Mouse (Mus musculus): ENCODE results near the gene Uchl4.
"Not testable (repeated sequence)": the region's sequence is repeated elsewhere in the genome, so short reads cannot be mapped to it uniquely, and the experiment has no call there.

Gene Uchl4

DNA sequence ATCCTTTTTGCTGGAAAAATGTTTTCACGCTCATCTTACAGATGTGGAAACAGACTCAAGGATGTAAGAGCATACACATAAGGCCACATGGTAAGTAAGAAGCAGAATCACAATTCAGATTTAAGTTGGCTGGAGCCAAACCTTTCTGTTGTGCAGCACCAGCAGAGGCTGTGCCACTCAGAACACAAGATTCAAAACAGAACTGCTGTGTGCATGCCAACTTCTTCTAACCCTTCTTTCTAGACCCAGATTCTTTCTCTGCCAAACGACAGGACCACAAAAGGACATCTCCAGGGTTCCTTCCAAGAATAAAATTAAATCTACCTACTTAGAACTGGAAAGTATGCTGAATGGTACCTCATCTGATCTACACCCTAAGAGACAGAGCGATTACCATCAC, 3.3 kb upstream of the Uchl4 start:
- DNase-seq, result no peak

DNA sequence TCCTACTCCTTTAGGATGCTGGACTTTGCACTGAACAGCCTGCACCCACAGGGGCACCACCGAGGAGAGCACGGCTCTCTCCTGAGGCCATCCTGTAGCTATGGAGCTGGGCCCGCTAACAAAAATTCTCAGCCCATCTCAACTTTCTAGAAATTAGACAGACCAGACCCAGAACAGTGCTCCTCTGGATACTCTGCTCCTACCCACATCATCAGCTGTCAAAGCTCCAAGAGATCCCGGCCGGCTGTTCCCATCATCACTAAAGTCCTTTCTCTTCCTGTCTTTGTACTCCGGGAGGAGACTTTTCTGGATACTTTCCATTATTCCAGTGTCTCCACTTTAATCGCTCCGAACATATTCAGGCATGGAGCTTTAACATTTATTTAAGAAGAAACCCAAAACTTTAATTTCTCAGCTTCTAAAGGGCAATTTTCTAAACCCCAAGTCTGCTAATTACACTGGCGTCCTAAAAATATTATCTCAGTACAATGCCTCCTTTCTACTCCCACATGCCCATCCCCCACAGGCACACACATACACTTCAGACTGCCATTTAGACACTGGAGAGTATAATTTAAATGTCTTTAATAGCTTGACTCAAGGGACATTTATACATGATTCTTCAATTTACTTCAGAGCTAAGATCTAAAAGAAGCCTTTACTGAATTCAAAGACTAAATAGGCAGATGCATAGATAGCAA, 2.6 kb upstream of the Uchl4 start:
- no peak for DNase-seq

DNA sequence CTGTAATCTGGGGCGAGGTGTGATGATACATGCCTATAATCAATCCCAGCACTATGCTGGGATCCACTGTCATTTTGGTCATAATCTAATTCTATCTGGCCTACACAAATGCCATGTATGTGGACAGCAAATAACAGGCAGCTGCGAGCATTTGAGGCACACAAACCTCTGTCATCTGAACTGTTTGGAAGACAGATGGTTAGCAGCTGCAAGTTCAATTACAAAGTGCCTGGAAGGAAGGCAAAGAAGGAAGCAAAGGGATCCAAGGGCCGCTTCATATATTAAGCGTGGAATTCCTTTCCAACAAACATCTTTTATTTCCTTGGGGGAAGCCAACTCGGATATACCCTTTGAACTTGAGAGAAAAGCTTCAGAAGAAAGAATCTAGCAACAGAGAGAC, 1.3 kb upstream of the Uchl4 start:
- DNase-seq, result no peak

DNA sequence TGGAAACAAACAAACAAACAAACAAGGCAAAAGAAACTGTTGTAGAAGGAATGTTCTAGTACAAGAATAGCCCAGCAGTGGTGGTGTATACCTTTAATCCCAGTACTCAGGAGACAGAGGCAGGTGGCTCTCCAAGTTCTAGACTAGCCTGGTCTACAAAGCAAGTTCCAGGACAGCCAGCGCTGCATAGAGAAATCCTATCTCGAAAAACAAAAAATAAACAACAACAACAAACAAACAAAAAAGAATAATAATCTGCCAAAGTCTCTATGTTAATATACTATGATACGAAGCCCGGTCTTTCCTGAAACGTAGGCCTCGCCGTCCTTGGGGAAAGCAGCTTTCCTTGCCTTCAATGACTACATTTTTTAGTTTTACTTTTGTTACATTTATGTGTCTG, 1.1 kb downstream of the Uchl4 start:
- no peak for DNase-seq

DNA sequence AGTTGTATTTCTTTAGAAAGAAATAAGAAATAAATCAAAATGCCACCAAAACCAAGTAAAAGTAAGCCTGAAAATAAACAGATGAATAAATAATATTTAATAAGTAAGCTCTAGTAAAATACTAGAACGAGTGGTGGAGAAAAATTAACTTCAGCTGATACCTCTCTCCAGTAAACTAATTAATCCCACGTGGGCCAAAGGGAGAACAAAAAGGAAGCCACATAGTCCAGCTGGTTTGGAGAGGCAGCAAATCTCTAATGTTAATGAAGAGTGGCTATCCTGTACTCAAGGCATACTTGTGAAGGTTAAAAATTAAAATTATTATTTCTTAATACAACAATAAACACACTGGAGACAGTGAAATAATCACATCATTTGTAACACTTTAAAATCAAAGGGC, 5.1 kb downstream of the Uchl4 start:
- no peak for DNase-seq

DNA sequence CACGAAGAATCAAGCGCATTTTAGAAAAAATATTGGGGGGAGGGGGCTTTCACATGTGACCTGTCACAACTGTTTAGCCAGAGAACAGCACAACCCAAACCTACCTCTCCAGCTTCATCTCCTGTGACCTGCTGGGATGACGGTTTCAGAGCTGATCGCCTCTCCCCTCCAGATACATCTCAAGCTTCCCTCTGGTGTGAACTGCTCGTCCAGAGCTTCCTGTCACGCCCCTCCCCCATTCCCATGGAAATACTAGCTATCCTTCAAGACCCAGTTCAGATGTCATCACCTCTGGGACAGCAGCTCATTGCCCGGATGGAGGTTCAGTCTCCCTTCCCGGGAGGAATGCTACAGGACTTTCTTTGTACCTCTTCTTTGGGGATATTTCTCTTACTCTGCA, 5.7 kb downstream of the Uchl4 start:
- no peak for DNase-seq

DNA sequence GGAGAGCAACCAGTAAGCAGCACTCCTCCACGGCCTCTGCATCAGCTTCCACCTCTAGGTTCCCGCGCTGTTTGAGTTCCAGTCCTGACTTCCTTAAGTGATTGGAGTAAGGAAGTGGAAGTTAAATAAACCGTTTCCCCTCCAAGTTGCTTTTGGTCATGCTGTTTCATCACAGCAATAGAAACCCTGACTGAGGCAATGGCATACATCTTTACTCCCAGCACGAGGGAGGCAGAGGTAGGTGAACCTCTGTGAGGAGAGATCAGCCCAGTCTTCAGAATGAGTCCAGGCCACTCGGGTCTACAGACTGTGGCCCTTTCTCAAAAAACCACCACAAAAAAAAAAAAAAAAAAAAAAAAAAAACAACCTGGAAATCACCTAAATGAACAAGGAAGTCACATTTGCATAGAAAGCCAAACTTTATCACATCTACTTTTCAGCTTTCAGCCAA, 7.4 kb downstream of the Uchl4 start:
- DNase-seq, result no peak

DNA sequence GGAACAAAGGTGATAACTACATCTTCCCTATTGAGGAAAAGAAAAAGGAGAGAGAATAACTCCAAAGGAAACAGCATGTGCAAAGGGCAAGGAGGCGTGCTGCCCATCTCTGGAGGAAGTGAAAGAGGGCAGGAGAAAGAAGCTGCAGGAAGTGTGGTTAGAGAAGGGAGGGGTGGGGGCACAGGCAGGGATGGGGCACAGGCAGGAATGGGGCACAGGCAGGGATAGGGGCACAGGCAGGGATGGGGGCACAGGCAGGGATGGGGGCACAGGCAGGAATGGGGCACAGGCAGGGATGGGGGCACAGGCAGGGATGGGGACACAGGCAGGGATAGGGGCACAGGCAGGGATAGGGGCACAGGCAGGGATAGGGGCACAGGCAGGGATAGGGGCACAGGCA, 14.4 kb downstream of the Uchl4 start:
- no peak for DNase-seq

DNA sequence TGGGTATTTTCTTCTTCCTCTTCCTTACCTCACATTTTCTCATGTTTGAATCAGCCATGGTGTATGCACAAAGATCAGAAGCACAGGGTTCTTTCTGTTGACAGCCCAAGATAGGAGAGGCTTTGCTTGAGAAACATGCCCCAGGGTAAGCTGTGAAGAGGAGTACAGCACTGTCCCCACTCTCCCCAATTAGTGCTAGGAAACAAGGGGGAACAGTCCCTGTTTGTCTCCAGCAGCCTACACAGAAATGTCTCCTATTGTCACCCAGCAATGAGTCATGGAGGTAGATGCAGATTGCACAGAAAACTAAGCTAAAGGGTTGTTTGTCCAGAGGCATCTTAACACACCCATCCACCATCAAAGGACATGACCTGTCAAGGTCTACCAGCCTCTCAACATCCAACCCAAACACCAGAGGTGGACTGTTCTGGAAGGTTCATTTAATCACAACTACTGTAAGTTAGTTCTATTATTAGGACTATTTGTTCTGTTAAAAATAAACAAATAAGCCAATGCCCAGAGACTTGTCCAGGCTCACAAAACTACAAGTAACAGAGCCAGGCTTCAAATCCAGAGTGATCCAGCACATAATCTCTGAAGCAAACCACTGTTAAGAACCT, 15.2 kb downstream of the Uchl4 start:
- DNase-seq, result no peak

DNA sequence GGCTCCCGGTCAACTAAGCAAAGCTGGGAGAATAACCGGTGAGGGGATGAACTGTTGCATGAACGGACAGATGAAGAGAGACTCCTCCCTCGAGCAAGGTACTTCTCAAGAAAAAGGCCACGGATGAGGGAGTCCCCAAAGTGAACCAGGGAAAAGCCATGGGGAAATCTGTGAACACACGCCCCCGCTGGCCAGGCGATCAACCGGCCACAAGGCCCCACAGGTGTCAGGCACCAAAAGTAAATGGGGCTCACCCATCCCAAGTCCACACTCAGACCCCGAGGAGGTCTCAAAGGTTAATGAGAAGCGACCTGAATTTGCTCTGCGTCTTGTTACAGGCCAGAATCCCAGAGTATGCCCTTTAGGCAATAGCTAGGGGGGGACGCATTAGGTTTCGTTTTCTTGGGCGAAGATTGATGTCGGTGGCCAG, 17.6 kb downstream of the Uchl4 start:
- peak; percentile 10 for DNase-seq

DNA sequence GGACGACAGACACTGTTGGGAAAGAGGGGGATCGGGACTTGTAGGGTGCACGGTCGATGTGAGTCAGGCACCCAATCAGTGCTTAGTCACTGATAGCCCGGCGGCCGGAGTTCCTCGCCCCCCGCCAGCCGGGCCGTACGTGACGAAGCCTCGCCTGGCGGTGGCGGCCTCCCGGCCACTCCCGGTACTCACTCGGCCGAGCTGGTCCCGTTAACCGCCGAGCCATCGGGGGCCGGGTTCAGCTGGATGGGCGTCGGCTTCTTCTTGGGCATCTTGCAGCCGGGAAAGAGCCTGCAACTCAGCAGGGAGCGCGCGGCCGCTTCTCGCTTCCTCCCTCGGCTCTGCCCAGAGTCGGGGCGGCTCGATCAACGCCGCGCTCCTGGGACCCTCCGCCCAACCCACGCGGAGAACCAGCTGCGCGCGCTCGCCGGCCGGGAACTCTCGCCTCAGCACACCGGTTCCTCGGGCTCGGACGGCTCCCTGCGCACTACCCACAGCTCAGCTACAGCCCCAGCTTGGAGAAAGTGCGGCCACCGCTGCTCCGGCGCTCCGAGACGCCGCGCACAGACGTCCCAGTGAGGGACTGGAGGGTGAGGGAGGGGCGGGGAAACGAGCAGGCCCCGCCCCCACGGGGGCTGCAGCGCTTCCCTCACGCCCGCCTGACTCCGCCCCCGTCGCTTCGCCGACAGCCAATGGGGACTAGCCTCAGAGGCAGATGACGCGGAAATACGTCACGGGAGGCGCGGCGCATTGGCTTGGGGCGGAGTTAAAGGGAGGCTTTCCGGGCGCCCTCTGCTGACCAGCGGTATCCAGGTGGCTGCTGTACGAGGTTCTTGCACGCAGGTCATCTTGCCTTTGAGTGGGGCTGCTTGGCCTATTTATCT, 18.3 kb downstream of the Uchl4 start, which contains the start of gene Map2k1:
Gene Map2k1 (minus strand): TSS at position 611 of the 884 bp plus-strand sequence.
- DNase-seq, result peak; percentile 100

DNA sequence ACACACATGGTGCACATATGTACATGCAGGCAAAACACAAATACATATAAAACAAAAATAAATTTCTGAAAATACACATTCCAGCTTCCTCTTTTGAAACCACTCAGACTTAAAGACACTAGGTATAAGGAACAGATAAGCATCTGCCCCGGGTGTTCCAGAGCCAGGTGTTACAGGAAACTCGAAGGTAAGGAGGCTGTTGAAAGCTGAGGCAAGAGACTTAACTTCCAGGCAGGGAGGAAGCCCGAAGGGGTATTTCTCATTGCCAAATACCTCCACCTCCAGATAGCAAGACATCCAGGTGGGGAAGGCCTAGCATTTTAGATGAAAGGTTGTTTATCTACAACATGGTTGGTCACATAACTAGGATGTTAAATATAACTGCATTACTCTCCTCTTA, 20.4 kb downstream of the Uchl4 start:
- no peak for DNase-seq

DNA sequence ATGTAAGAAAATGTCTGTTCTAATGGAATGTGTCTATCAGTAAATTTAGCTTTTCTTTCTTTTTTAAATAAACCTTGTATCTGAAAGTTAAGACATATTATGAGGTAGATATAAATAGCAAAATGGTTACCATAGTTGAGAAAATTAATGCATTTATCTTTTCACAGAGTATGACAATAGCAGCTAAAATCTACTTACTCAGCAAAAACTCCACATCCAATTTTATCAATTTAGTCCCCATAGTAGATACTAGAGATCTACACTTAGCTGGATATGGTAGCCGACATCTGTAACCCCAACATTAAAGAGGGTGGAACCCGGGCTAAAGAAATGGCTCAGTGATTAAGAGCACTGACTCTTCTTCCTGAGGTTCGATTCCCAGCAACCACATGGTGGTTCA, 21.2 kb downstream of the Uchl4 start:
- DNase-seq, result no peak

DNA sequence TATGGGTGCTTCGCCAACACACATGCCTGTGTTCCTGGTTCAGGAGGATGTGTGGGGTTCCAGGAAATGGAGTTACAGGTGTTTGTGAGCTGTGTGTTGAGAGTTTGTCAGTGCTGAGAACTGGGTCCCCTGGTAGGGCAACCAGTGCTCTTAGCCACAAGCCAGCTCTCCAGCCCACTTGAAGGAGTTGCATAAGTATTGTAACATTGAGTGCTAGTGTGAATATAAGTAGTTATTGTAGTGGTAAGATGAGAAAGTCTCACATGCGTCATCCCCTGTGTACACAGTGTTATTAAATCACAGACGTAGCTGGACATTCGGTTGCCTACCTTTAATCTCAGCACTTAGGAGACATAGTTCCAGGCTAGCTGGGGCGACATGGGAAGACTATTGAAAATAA, 24.9 kb downstream of the Uchl4 start:
- DNase-seq, result no peak

DNA sequence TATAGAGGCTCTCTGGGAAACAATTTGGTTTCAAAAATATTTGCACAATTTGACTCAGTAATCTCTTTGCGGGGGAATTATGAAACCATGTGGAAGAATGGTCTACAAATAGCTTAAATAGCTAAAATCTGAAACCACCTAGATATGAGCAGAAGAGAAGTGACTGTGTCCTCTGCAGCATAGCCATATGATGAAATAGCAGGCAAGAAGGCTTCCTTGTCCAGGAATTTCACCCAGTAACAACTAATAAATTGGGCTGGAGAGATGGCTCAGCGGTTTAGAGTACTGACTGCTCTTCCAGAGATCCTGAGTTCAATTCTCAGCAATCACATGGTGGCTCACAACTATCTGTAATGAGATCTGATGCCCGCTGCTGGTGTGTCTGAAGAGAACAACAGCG, 26.0 kb downstream of the Uchl4 start:
- no peak for DNase-seq

DNA sequence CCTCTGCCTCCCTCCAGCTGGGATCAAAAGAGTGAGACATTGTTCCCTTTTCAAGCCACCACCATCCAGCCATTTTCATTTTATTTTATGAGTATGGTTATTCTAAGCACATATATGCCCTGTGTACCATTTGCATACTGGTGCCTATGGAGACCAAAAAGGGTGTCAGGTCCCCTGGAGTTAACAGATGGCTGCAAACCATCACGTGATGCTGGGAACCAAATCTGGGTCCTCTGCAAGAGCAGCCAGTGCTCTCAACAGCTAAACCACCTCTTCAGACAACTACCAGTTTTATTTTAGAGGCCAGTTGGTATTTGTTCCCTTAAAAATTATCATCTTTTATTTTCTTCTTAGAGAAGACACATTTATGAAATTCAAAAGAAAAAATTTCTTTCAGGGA, 29.8 kb downstream of the Uchl4 start:
- DNase-seq, result no peak

DNA sequence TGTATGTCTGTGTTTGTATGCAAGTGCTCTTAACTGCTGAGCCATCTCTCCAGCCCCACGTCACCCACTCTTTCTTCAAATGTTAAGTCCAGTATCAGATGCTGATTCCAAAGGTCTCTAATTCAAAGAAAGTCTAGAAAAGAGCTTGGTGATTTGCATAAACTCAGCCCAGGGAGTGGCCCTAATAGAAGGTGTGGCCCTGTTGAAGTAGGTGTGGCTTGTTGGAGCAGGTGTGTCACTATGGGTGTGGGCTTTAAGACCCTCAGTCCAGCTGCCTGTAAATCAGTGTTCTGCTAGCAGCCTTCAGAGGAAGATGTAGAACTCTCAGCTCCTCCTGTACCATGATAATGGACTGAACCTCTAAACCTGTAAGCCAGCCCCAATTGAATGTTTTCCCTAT, 32.2 kb downstream of the Uchl4 start:
- DNase-seq, result no peak

DNA sequence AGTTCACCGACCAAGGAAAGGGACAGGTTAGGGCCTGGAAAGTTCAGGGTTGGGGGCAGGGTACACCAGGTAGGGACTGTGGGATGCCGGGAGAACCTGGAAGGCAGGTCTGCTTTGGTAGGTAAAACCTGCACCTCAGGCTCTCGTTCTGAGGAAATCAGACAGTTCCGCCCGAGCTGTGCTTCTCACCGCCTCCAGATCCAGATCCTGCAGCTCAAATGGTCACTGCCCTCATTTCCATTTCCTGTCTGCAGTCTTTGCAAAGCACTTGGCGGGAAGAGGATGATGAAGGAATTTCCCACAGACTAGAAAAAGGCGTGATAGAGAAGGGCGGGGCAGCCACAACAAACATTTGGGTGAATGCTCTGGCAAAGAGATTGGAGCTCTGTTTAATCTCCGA, 33.2 kb downstream of the Uchl4 start:
- no peak for DNase-seq

DNA sequence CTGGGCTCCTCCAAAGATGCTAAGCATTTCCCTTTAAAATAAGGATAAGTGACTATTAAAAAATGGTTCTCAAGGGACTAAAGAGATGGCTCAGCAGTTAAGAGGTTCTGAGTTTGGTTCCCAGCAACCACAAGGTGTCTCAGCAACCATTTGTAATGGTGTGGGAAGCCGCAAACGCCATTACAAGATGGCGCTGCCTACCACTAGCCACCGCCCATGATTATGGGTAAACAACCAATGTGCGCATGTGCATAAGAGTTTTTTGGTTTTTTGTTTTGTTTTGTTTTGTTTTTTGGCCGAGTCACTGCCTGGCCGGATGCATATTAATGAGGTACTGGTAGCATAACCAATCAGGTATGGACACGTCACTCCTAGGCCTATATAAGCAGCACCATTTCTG, 33.8 kb downstream of the Uchl4 start:
- not testable (repeated sequence) for DNase-seq

DNA sequence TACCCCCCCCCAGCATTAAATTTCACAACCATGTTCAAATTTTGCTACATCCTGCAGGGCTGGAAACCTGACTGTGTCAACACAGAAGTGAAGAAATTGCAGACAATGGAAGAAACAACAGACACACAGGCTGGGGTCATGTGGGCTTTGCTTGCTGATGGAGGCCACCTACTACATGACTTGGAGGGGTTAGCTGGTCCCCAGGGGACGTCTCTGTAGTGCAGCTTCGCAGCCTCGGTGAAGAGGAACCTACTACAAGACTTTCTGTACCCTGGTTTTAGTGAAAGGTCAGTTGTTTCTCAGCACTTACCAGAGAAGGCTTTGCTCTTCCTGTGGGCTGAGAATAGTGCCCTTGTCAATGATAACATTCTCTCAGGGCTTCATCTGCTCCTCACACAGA, 36.2 kb downstream of the Uchl4 start:
- no peak for DNase-seq

DNA sequence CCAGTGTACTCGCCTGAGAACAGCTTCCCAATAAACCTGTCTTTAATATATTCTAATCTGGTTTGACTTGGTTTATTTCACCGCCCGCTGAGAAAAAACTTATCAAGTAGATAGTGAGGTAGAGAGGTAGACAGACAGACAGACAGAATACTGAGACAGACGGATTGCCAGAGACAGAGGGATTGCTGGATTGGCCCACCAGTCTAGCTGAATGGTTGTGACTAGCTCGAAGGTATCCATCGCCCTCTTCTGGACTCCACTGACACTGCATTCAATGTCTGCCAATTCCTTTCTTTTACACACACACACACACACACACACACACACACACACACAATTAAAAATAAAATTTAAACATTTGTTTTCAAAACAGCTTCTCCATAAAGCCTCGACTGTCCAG, 37.6 kb downstream of the Uchl4 start:
- peak; percentile 36 for DNase-seq

DNA sequence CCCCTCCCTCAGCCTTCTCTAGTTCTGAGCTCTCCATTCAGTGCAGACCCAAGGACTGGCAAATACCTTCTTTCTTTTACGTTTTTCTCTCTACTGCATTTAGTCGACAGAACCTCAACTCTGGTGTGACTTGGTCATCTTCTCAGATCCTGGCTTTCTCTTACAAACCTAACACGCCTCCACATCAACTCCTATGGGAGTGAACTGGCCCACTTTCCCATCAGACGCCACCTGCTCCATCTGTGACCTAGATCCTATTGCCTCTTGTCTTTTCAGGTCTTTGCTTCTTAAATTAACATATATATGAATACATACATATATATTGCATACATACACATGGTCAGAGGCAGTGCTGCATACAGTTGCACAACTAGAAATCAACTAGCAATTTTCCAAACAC, 38.8 kb downstream of the Uchl4 start:
- DNase-seq, result no peak

DNA sequence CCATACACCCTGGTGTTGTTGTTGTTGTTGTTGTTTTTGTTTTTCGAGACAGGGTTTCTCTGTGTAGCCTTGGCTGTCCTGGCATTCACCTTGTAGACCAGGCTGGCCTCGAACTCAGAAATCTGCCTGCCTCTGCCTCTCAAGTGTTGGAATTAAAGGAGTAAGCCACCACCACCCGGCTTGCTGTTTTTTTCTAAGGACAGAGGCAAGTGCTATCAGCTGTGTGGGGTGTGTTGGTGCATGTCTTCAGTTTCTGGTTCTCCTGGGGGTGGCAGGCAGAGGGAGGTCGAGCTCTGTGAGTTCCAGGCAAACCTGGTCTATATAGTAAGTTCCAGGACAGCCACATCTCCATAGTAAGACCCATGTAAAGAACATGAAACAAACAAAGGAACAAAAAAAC, 39.3 kb downstream of the Uchl4 start:
- no peak for DNase-seq

DNA sequence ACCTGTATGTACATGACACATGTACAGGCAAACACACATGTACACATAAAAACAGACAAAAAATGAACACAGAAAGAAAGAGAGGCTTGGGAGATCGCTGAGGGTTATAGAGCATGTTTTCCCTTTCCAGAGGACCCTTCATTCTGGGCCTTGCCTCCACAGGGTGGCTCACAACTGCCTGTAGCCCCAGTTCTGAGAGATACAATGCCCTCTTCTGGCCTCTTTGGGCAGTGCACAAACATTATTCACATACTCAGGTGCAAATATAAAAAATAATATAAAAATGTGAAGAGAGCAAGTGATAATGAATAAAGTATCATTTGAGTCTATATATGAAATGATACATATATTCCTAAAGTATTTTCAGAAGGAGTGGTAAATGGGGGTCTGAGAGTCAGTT, 39.9 kb downstream of the Uchl4 start:
- DNase-seq, result peak; percentile 18
